Mouse (Mus musculus): Measurements from ENCODE around the gene Fyco1.
"Not testable (repeated sequence)": the region's sequence is repeated elsewhere in the genome, so short reads cannot be mapped to it uniquely, and the experiment has no call there.

The Fyco1 gene

GRCm38 (mm10) chr9:123814326-123814725 is 37.4 kb downstream of the Fyco1 start:
- no peak for DNase-seq

DNA sequence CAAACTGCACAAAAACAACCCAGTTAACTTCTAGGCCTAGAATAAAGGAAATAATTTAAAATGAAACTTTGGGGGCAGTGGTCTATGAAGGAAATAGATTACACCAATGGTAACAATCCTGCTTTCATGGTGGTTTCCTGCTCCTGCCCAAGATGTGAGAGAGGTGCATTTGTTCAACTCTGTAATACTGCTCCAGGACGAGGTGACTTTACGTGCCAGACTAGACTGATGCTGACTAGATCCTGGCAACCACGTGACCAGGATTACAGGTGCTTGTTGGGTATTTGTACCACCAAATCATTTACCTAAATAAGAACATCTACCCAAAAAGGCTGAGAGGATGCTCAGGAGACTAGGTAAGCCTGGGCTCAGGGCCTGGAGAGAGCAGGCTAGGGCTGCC is 39.9 kb downstream of the Fyco1 start:
- no peak for DNase-seq

DNA sequence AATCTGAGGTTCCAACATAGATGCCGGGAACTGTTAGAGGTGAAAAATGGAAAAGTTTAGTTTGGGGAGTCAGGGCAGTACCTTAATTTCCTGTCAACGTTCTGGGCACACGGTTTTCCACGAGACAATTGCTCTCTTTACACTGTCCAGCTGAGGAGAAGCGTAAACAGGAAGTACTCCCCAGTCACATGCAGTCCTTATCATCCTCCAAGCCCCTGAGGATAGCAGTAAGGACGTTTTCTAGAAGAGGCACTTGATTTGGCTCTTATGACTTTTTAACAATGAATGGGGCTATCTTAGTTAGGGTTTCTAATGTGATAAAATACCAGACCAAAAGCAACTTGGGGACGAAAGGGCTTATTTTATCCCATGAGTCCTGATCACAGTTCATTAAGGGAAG is 43.1 kb downstream of the Fyco1 start:
- no peak for DNase-seq

GRCm38 (mm10) chr9:123806267-123806666 is 45.4 kb downstream of the Fyco1 start, which contains the start of gene Cxcr6:
Gene Cxcr6 (plus strand): TSS chr9:123806475.
- no peak for DNase-seq

DNA sequence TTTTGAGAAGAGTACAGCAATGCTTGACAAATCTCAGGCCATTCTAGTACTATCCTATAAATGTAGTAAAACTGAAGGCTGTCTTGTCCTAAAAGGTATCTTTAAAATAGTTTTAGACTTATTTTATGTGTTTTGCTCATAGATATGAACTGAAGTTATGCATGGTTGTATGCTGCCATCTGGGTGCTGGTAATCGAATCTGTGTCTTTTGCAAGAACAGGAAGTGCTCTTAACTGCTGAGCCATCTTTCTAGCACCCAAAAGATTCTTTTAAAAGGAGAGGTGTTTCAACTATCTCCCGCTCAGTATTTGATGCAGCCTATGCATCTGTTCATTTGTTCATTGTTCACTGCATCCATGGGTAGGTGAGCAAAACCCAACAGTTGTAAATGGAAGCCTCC is 46.5 kb downstream of the Fyco1 start:
- no peak for DNase-seq

- no peak for DNase-seq
Measured at GRCm38 (mm10) chr9:123802896-123803295, 48.8 kb downstream of the Fyco1 start.

DNA sequence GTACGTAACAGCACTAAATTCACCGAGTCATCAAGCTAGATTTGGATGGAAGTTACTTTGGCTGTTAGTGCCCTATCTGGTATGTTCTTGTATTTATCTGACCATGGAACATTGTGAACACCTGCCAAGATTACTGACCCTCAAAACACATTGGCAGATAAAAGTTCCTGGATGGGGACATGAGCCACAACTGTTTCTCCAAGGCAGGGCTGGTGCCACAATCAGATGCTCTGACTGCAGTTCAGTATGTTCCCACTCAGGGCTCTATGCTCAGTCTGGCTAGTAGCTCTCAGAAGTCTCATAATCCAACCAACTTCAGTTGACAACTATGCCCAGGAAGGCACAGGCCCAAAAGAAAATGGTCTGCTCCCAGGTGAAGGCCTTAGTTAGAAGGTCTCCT is 49.3 kb downstream of the Fyco1 start:
- DNase-seq, result no peak

- no peak for DNase-seq
Measured at GRCm38 (mm10) chr9:123801527-123801926, 50.2 kb downstream of the Fyco1 start.

DNA sequence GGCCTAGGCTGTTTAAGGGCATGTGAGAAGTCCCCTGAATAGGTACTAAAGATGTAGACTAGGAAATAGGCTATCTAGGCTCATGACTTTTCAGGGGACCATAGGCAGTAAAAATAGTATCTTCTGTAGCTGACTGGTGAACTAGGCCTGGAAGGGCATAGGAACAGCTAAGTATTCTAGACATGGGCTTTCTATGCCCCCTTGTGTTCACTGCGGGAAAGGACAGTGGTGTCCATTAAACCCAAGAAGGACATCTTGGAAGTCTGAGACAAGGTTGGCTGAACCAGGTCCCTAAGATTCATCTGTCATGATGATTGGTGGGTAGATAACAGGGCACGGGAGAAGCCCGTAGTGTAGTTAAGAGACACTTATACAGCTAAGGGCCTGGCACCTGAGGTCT is 55.5 kb downstream of the Fyco1 start:
- DNase-seq, result peak; percentile 69 to 76

- DNase-seq, result no peak
Measured at GRCm38 (mm10) chr9:123788855-123789529, 62.7 kb downstream of the Fyco1 start.

DNA sequence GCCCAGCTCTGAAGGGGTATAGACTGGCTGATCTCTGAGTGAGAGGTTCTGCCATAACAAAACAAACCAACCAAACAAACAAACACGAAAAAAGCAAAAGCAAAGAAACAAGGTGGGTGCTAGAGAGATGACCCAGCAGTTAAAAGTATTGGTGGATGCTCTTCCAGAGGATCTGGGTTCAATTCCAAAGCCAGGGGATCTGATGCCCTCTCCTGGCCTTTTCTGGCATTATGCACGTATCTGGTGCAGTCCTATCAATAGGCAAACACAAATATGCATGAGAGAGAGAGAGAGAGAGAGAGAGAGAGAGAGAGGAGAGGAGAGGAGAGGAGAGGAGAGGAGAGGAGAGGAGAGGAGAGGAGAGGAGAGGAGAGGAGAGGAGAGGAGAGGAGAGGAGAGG is 78.4 kb downstream of the Fyco1 start:
- peak; percentile 54 to 62 for DNase-seq

- DNase-seq, result no peak
Measured at GRCm38 (mm10) chr9:123769532-123769931, 82.2 kb downstream of the Fyco1 start.

DNA sequence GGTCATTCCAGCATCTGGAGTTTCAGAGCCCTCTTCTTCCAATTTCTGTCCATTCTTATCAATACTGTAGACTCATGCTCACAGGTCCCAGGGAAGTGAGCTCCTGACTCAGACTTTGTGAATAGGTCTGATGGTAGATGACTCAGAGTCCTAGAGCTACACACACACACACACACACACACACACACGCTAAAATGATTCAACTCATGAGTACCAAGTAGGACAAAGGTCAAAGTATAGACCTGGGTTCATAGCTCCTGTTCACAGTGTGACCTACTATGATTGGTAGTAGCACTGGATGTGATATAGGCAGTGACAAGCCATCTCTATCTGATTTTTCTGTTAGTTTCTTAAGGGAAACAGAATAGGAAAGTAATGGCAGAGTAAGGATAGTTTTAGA is 83.3 kb downstream of the Fyco1 start:
- DNase-seq, result peak in 1 of 2 experiments; percentile 1

DNA sequence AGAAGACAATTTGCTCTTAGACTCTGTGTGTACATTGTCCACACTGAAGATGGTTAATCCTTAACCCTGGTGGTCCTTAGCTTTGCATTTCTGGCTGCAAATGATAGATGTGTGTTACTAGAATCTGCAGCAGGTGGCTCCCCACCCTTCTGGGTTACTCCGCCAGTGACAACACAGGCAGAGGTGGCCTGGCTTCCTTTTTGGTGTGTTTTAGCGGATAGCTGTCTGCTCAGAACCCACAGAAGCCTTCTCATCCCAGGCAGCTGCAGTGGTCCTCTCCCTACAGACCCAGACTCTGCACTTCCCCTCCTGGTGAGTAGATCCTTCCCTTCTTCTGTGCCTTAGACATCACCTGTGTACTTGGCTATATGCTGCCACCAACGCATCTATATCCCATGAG is 84.7 kb downstream of the Fyco1 start:
- DNase-seq, result no peak

DNA sequence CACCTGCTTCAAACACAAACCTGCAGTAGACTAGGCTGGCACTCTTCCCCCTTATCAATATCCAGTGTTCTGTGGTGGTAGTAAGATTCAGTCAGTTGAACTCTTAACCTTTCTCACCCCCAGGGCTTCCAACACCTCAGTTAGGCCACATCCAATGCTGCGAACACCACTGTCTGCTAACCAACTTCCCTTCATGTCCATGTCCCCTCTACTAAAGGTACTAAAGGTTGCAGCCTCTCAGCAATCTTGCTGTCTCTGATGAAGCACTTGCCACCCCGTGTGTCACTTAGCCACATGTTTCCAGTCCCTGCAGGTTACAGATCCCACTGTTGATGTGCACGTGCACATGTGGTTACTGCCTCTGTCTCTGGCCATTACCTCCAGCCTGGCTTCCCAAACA is 87.9 kb downstream of the Fyco1 start:
- DNase-seq, result peak in 1 of 2 experiments; percentile 20

GRCm38 (mm10) chr9:123762886-123763285 is 88.8 kb downstream of the Fyco1 start:
- peak; percentile 69 to 71 for DNase-seq

- no peak for DNase-seq
Measured at GRCm38 (mm10) chr9:123760806-123761205, 90.9 kb downstream of the Fyco1 start.

- DNase-seq, result peak in 1 of 2 experiments; percentile 1
Measured at GRCm38 (mm10) chr9:123758645-123759044, 93.1 kb downstream of the Fyco1 start.

DNA sequence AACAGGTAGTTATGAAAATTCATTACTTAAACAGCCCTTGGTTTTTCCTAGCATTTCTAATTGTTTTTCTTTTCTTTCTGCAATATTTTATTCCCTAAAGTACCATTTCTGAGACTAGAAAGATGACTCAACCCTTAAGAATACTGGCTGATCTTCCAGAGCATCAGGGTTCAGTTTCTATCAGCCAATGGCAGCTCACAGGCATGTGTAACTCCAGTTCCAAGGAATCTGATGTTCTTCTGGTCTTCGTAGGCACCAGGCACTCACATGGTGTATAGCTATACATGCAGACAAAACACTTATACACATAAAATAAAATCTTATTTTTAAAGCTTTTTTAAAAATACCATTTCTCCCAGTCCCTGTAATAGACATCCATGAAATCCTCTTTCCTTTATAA is 93.5 kb downstream of the Fyco1 start:
- DNase-seq, result no peak

GRCm38 (mm10) chr9:123757326-123757725 is 94.4 kb downstream of the Fyco1 start:
- peak in 1 of 2 experiments; percentile 0 for DNase-seq

GRCm38 (mm10) chr9:123756752-123757151 is 94.9 kb downstream of the Fyco1 start:
- peak in 1 of 2 experiments; percentile 1 for DNase-seq

DNA sequence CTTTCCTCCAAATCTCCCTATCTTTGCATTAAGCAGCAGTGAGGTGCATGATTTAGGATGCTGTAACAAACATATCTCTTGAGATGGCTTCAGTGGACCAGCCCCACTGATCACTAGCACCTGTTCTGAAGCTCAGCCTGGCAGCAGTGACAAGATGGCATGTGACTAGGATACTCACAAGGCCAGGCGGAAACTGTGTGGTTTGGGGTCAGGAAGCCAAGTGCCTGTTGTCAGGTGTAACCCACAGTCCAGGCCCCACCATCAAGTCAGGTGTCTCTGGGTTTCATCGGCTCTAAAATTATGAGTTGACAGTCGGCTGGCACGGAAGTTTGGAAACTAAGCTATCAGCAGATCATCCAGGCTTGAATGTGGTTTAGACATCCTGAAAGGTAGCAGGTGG is 97.4 kb downstream of the Fyco1 start:
- DNase-seq, result peak; percentile 85 to 90

- DNase-seq, result not testable (repeated sequence)
Measured at GRCm38 (mm10) chr9:123749687-123750086, 102.0 kb downstream of the Fyco1 start.

GRCm38 (mm10) chr9:123740799-123741198 is 110.9 kb downstream of the Fyco1 start:
- no peak for DNase-seq

Measured in B cell, adult 2 months (primary cell).